Mouse (Mus musculus): Measurements from ENCODE around the gene P2rx3. TPM values are rescaled to one million over a fixed set of nuclear protein-coding genes. Genes with fewer than 3 reads are reported as not detected.

Gene P2rx3
- polyA plus RNA-seq, 1 experiment = 2.2 TPM

DNA sequence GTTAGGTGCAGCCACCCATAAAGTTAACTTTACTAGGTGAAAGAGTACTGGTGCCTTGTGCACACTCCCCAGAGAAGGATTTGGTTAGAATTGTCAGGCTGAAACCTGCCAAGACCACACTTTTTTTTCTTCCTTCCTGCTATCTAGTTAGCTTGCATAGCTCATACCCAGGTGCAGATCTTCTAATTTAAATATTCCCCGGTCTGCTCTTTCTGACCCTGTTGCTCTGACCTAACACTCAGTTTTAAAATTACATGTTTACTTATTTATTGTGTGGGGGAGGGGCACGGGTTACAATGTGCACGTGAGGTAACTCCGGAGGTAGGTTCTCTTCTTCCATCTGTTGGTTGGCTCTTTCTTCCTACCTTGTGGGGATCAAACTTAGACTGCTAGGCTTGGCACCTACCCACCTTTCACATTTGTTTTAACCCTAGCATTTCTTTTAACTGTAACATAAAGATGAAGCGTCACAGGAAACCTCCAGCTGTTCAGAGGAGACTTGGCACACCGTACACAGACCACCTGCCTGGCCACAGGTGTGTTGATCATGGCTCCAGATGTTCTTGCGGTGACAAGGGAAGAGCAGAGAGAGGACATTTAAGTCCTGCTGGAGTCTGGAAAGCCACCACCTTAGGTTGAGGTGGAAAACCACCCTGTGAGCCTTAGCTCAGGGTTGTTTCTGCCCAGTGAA, 73.0 kb downstream of the P2rx3 start:
- no peak overlapping the region for H3K27ac ChIP-seq (ENCODE audit: insufficient read depth, low read length)
- no peaks in the 10 kb centered on the region for H3K4me1 ChIP-seq (ENCODE audit: control insufficient read depth, insufficient read depth, low read length)
- TF ChIP-seq CTCF (IDR thresholded peaks at IDR 0.05; ENCODE audit: extremely low read depth, insufficient read depth, low read length) (no peak), POLR2A (IDR thresholded peaks at IDR 0.05; ENCODE audit: extremely low read depth, insufficient read depth, low read length) (no peak)
- no peak overlapping the region for H3K4me3 ChIP-seq (ENCODE audit: insufficient read depth, low read length)

GRCm38 (mm10) chr2:84962906-84963507, 74.3 kb downstream of the P2rx3 start:
- Histone ChIP-seq H3K27ac (ENCODE audit: insufficient read depth, low read length) (no peak overlapping the region), H3K4me1 (ENCODE audit: control insufficient read depth, insufficient read depth, low read length) (no peaks in the 10 kb centered on the region), H3K4me3 (ENCODE audit: insufficient read depth, low read length) (no peak overlapping the region)
- TF ChIP-seq CTCF (IDR thresholded peaks at IDR 0.05; ENCODE audit: extremely low read depth, insufficient read depth, low read length) (no peak), POLR2A (IDR thresholded peaks at IDR 0.05; ENCODE audit: extremely low read depth, insufficient read depth, low read length) (no peak)

DNA sequence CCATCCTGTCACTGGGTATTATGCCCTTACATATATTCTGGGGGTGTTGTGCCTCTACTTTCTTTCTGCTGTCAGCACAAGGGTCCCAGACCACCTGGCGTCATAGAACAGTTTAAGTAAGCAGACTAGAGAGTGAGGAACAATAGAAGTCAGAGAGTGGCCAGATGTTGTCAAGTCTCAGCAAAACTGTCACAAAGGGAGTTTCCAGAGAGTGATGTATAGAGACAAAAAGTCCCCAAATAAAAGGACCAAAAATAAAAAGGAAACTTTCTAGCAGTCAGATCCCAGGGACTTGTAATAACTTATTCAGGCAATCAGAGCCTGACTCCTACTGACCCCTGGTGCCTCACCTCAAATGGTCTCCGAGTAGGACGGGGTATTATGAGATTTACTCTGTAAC, 75.4 kb downstream of the P2rx3 start:
- Histone ChIP-seq H3K27ac (ENCODE audit: insufficient read depth, low read length) (no peak overlapping the region), H3K4me3 (ENCODE audit: insufficient read depth, low read length) (no peak overlapping the region), H3K4me1 (ENCODE audit: control insufficient read depth, insufficient read depth, low read length) (no peaks in the 10 kb centered on the region)
- TF ChIP-seq CTCF (IDR thresholded peaks at IDR 0.05; ENCODE audit: extremely low read depth, insufficient read depth, low read length) (no peak), POLR2A (IDR thresholded peaks at IDR 0.05; ENCODE audit: extremely low read depth, insufficient read depth, low read length) (no peak)

DNA sequence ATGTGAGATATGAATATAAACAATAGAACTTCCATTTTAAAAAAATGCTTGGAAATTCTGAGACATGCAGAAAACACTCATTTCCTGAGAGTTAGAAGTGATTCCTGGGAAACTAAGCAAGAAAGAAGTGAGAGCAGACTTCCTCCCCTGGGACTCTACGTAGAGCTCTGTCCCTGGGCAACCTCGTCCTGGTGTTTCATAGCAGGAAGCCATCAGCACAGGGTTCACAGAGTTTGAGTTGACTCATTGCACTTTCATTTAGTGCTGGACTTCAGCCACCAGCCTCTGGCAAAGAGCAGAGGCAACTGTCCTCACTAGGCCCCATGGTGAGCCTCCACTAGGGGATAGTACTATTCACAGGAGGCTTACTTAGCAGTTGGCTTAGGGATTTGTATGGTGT, 76.0 kb downstream of the P2rx3 start:
- Histone ChIP-seq H3K4me1 (ENCODE audit: control insufficient read depth, insufficient read depth, low read length) (no peaks in the 10 kb centered on the region), H3K4me3 (ENCODE audit: insufficient read depth, low read length) (no peak overlapping the region), H3K27ac (ENCODE audit: insufficient read depth, low read length) (no peak overlapping the region)
- TF ChIP-seq CTCF (IDR thresholded peaks at IDR 0.05; ENCODE audit: extremely low read depth, insufficient read depth, low read length) (no peak), POLR2A (IDR thresholded peaks at IDR 0.05; ENCODE audit: extremely low read depth, insufficient read depth, low read length) (no peak)

DNA sequence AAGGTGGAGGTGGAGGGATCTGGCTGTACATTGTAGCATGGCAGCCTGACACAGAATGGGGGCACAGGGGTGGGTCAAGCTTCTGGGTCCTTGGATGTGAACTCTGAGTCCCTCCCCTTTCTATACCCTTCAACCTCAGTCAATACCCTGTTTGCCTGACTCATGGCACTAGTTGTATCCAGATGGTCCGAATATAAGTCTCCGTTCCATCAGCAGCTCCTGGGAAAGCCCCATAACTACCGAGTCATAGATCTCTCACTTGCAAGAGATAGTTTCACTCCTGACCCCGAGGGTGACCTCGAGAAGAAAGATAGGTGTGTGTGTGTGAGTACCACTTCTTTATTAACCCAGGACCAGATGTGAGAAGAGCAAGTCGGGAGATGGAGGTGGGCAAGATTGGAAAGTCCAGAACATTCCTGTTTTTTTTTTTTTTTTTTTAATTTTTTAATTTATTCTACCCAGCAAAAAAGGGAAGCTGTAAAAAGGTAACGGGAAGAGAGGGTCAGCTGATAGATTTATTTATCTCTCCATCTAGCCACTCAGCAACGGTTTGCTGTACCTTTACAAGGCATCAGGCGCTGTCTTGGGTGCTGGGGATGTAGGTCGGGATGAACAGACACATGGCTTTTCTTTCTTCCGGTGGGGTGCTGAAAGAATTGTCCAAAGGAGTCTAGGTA, 78.5 kb downstream of the P2rx3 start:
- H3K27ac ChIP-seq (ENCODE audit: insufficient read depth, low read length) = no peak overlapping the region
- no peaks in the 10 kb centered on the region for H3K4me1 ChIP-seq (ENCODE audit: control insufficient read depth, insufficient read depth, low read length)
- H3K4me3 ChIP-seq (ENCODE audit: insufficient read depth, low read length) = no peak overlapping the region
- TF ChIP-seq POLR2A (IDR thresholded peaks at IDR 0.05; ENCODE audit: extremely low read depth, insufficient read depth, low read length) (no peak), CTCF (IDR thresholded peaks at IDR 0.05; ENCODE audit: extremely low read depth, insufficient read depth, low read length) (no peak)

- TF ChIP-seq POLR2A (IDR thresholded peaks at IDR 0.05; ENCODE audit: extremely low read depth, insufficient read depth, low read length) = no peak
- TF ChIP-seq CTCF (IDR thresholded peaks at IDR 0.05; ENCODE audit: extremely low read depth, insufficient read depth, low read length) = peak; percentile 65
- Histone ChIP-seq H3K4me1 (ENCODE audit: control insufficient read depth, insufficient read depth, low read length) (no peaks in the 10 kb centered on the region), H3K27ac (ENCODE audit: insufficient read depth, low read length) (no peak overlapping the region), H3K4me3 (ENCODE audit: insufficient read depth, low read length) (no peak overlapping the region)
These were observed 81.0 kb downstream of the P2rx3 start for GRCm38 (mm10) chr2:84956274-84956673.

- Histone ChIP-seq H3K4me3 (ENCODE audit: insufficient read depth, low read length) (no peak overlapping the region), H3K27ac (ENCODE audit: insufficient read depth, low read length) (no peak overlapping the region), H3K4me1 (ENCODE audit: control insufficient read depth, insufficient read depth, low read length) (no peaks in the 10 kb centered on the region)
- TF ChIP-seq CTCF (IDR thresholded peaks at IDR 0.05; ENCODE audit: extremely low read depth, insufficient read depth, low read length) = no peak
- TF ChIP-seq POLR2A (IDR thresholded peaks at IDR 0.05; ENCODE audit: extremely low read depth, insufficient read depth, low read length) = no peak
These were observed 81.8 kb downstream of the P2rx3 start for GRCm38 (mm10) chr2:84955435-84955834.

- H3K27ac ChIP-seq (ENCODE audit: insufficient read depth, low read length) = no peak overlapping the region
- H3K4me3 ChIP-seq (ENCODE audit: insufficient read depth, low read length) = no peak overlapping the region
- H3K4me1 ChIP-seq (ENCODE audit: control insufficient read depth, insufficient read depth, low read length) = no peaks in the 10 kb centered on the region
- TF ChIP-seq CTCF (IDR thresholded peaks at IDR 0.05; ENCODE audit: extremely low read depth, insufficient read depth, low read length) = no peak
- no peak for TF ChIP-seq POLR2A (IDR thresholded peaks at IDR 0.05; ENCODE audit: extremely low read depth, insufficient read depth, low read length)
These were observed 84.6 kb downstream of the P2rx3 start for GRCm38 (mm10) chr2:84952693-84953092.

- Histone ChIP-seq H3K4me1 (ENCODE audit: control insufficient read depth, insufficient read depth, low read length) (no peaks in the 10 kb centered on the region), H3K4me3 (ENCODE audit: insufficient read depth, low read length) (no peak overlapping the region), H3K27ac (ENCODE audit: insufficient read depth, low read length) (no peak overlapping the region)
- TF ChIP-seq CTCF (IDR thresholded peaks at IDR 0.05; ENCODE audit: extremely low read depth, insufficient read depth, low read length) (no peak), POLR2A (IDR thresholded peaks at IDR 0.05; ENCODE audit: extremely low read depth, insufficient read depth, low read length) (no peak)
These were observed 85.0 kb downstream of the P2rx3 start for GRCm38 (mm10) chr2:84952251-84952650.

GRCm38 (mm10) chr2:84951027-84951426, 86.2 kb downstream of the P2rx3 start:
- no peak for TF ChIP-seq POLR2A (IDR thresholded peaks at IDR 0.05; ENCODE audit: extremely low read depth, insufficient read depth, low read length)
- no peak for TF ChIP-seq CTCF (IDR thresholded peaks at IDR 0.05; ENCODE audit: extremely low read depth, insufficient read depth, low read length)
- no peak overlapping the region for H3K4me3 ChIP-seq (ENCODE audit: insufficient read depth, low read length)
- H3K27ac ChIP-seq (ENCODE audit: insufficient read depth, low read length) = no peak overlapping the region
- no peaks in the 10 kb centered on the region for H3K4me1 ChIP-seq (ENCODE audit: control insufficient read depth, insufficient read depth, low read length)

All from cortical plate, adult 2 months (tissue).